Mouse (Mus musculus) lung, adult 2 months (tissue): ENCODE measurements around the gene Pdcd2.

Source experiments
- CTCF ChIP-seq: fragments of 200-500 bp; IDR thresholded peaks from 2 replicates; pipeline ENCODE4 v1.5.1; 2011; ENCODE audit warnings: mild to moderate bottlenecking, low read length, control low read depth; ENCODE audit not compliant: insufficient read depth
- POLR2A ChIP-seq: fragments of 200-500 bp; IDR thresholded peaks from 2 replicates; pipeline ENCODE4 v1.6.1; 2011; ENCODE audit warnings: low read depth, mild to moderate bottlenecking, control low read depth, low read length, borderline replicate concordance; ENCODE audit errors: extremely low read depth

GRCm38 (mm10) chr17:15536457-15536904, 9.4 kb upstream of the Pdcd2 start:
- TF ChIP-seq CTCF (no peak), POLR2A (no peak)
